Mouse (Mus musculus) lung, embryonic 16.5 days (tissue): ENCODE measurements around the gene Ift43. TPM values are rescaled to one million over a fixed set of nuclear protein-coding genes. Genes with fewer than 3 reads are reported as not detected.

Source experiments
- ATAC-seq: fragments of 200-750 bp; cut with Nextera tagmentation; 2 replicates; pipeline ENCODE4 v1.8.0; 2017; ENCODE audit warnings: low read depth, mild to moderate bottlenecking, moderate library complexity
- H3K27ac ChIP-seq: fragments of 300-500 bp; sonication (generic); 2 replicates; pipeline ENCODE4 v1.5.1; 2014; ENCODE audit warnings: mild to moderate bottlenecking, control low read depth, low read length
- H3K27me3 ChIP-seq: fragments of 300-500 bp; sonication (generic); 2 replicates; pipeline ENCODE4 v1.6.1; 2014; ENCODE audit warnings: low read depth, low read length, mixed read lengths; ENCODE audit not compliant: control insufficient read depth, insufficient read depth
- H3K36me3 ChIP-seq: fragments of 300-500 bp; sonication (generic); 2 replicates; pipeline ENCODE4 v1.6.1; 2014; ENCODE audit warnings: low read length; ENCODE audit not compliant: control insufficient read depth, insufficient read depth
- H3K4me1 ChIP-seq: fragments of 300-500 bp; sonication (generic); replicated peaks from 2 replicates; pipeline ENCODE4 v1.6.1; 2014; ENCODE audit warnings: low read length, mixed read lengths; ENCODE audit not compliant: control insufficient read depth, insufficient read depth
- H3K4me2 ChIP-seq: fragments of 300-500 bp; sonication (generic); 2 replicates; pipeline ENCODE4 v1.6.1; 2014; ENCODE audit warnings: low read depth, low read length, control low read depth
- H3K4me3 ChIP-seq: fragments of 300-500 bp; sonication (generic); 2 replicates; pipeline ENCODE4 v1.5.1; 2014; ENCODE audit warnings: mild to moderate bottlenecking, low read length, control low read depth
- H3K9ac ChIP-seq: fragments of 300-500 bp; sonication (generic); 2 replicates; pipeline ENCODE4 v1.6.1; 2014; ENCODE audit warnings: low read length, control low read depth
- H3K9me3 ChIP-seq: fragments of 300-500 bp; sonication (generic); 2 replicates; pipeline ENCODE4 v1.6.1; 2016; ENCODE audit warnings: low read length; ENCODE audit not compliant: control insufficient read depth
- WGBS: fragments of 180-500 bp; shearing (Covaris S2); extraction: QIAGEN DNeasy Blood & Tissue Kit; methylation state at CpG from one replicate; pipeline ENCODE4 v1.1.7; 2014; 5-methylcytosine and 5-hydroxymethylcytosine counted together
- polyA plus RNA-seq: library from polyadenylated mRNA; unstranded; fragments of >200 nt; fragmentation: Nextera tagmentation; extraction: Ambion mirVana; gene quantifications from 2 replicates; pipeline ENCODE4 v1.2.1, GENCODE M21; 2015

The Ift43 gene
- polyA plus RNA-seq, 1 experiment from 2014 or later: 106 TPM

- Histone ChIP-seq H3K4me2 (no peak overlapping the region), H3K4me3 (no peak overlapping the region), H3K9ac (no peak overlapping the region), H3K27ac (no peak overlapping the region), H3K27me3 (no peaks in the 10 kb centered on the region), H3K4me1 (peaks cover 20% of the 10 kb centered on the region), H3K9me3 (no peaks in the 10 kb centered on the region), H3K36me3 (no peaks in the 10 kb centered on the region)
- 81% methylated on average over 9 of the region's 10 CpGs for WGBS
- no peak for ATAC-seq
Observed at GRCm38 (mm10) chr12:86105546-86105945, 23.2 kb downstream of the Ift43 start.

GRCm38 (mm10) chr12:86106086-86106485 is 23.7 kb downstream of the Ift43 start:
- Histone ChIP-seq H3K9me3 (no peaks in the 10 kb centered on the region), H3K36me3 (no peaks in the 10 kb centered on the region), H3K27me3 (no peaks in the 10 kb centered on the region), H3K9ac (no peak overlapping the region), H3K4me1 (peaks cover 20% of the 10 kb centered on the region), H3K4me2 (no peak overlapping the region), H3K27ac (no peak overlapping the region), H3K4me3 (no peak overlapping the region)
- ATAC-seq: no peak
- WGBS: 92% methylated on average over 9 of the region's 9 CpGs

GRCm38 (mm10) chr12:86107645-86108044 is 25.3 kb downstream of the Ift43 start:
- H3K27ac ChIP-seq: no peak overlapping the region
- no peak overlapping the region for H3K4me2 ChIP-seq
- ATAC-seq: no peak
- no peak overlapping the region for H3K4me3 ChIP-seq
- no peaks in the 10 kb centered on the region for H3K36me3 ChIP-seq
- WGBS: 70% methylated on average over 7 of the region's 7 CpGs
- no peaks in the 10 kb centered on the region for H3K9me3 ChIP-seq
- H3K4me1 ChIP-seq: peaks cover 20% of the 10 kb centered on the region
- H3K9ac ChIP-seq: no peak overlapping the region
- no peaks in the 10 kb centered on the region for H3K27me3 ChIP-seq

- no peak for ATAC-seq
- Histone ChIP-seq H3K9ac (no peak overlapping the region), H3K27me3 (no peaks in the 10 kb centered on the region), H3K4me1 (peaks cover 6% of the 10 kb centered on the region), H3K4me2 (no peak overlapping the region), H3K9me3 (no peaks in the 10 kb centered on the region), H3K36me3 (no peaks in the 10 kb centered on the region), H3K27ac (no peak overlapping the region), H3K4me3 (no peak overlapping the region)
- WGBS: 78% methylated on average over 4 of the region's 4 CpGs
Observed at GRCm38 (mm10) chr12:86109531-86109930, 27.2 kb downstream of the Ift43 start.

GRCm38 (mm10) chr12:86110637-86111036 is 28.3 kb downstream of the Ift43 start:
- no peaks in the 10 kb centered on the region for H3K27me3 ChIP-seq
- WGBS: 98% methylated on average over 2 of the region's 2 CpGs

GRCm38 (mm10) chr12:86116295-86116835 is 34.0 kb downstream of the Ift43 start:
- Histone ChIP-seq H3K9ac (no peak overlapping the region), H3K9me3 (no peaks in the 10 kb centered on the region), H3K4me2 (no peak overlapping the region), H3K27ac (no peak overlapping the region), H3K36me3 (no peaks in the 10 kb centered on the region), H3K4me1 (no peaks in the 10 kb centered on the region), H3K27me3 (no peaks in the 10 kb centered on the region), H3K4me3 (no peak overlapping the region)
- 75% methylated on average over 15 of the region's 15 CpGs for WGBS
- ATAC-seq: no peak

More at GRCm38 (mm10) chr12:86110637-86111036, 28.3 kb downstream of the Ift43 start:
- no peak overlapping the region for H3K9ac ChIP-seq
- no peak overlapping the region for H3K4me2 ChIP-seq
- H3K4me1 ChIP-seq: no peaks in the 10 kb centered on the region
- no peak for ATAC-seq
- no peak overlapping the region for H3K4me3 ChIP-seq
- H3K36me3 ChIP-seq: no peaks in the 10 kb centered on the region
- no peaks in the 10 kb centered on the region for H3K9me3 ChIP-seq
- no peak overlapping the region for H3K27ac ChIP-seq

GRCm38 (mm10) chr12:86124016-86124415 is 41.7 kb downstream of the Ift43 start:
- Histone ChIP-seq H3K9me3 (no peaks in the 10 kb centered on the region), H3K36me3 (no peaks in the 10 kb centered on the region), H3K9ac (no peak overlapping the region), H3K27me3 (no peaks in the 10 kb centered on the region), H3K4me2 (no peak overlapping the region), H3K4me3 (no peak overlapping the region), H3K27ac (no peak overlapping the region), H3K4me1 (peaks cover 3% of the 10 kb centered on the region; the same call in 1 of the 2 replicates)
- WGBS: 83% methylated on average over 6 of the region's 6 CpGs
- no peak for ATAC-seq

- WGBS: 27% methylated on average over 6 of the region's 6 CpGs
- no peaks in the 10 kb centered on the region for H3K36me3 ChIP-seq
- H3K9ac ChIP-seq: no peak overlapping the region
- H3K4me1 ChIP-seq: peaks cover 8% of the 10 kb centered on the region; the same call in 1 of the 2 replicates
- H3K4me3 ChIP-seq: no peak overlapping the region
- H3K9me3 ChIP-seq: no peaks in the 10 kb centered on the region
- no peak overlapping the region for H3K27ac ChIP-seq
- H3K27me3 ChIP-seq: no peaks in the 10 kb centered on the region
- H3K4me2 ChIP-seq: no peak overlapping the region
- no peak for ATAC-seq
Observed at GRCm38 (mm10) chr12:86128122-86128521, 45.8 kb downstream of the Ift43 start.

- Histone ChIP-seq H3K27ac (no peak overlapping the region), H3K9me3 (no peaks in the 10 kb centered on the region), H3K4me2 (no peak overlapping the region), H3K4me3 (no peak overlapping the region), H3K4me1 (peaks cover 8% of the 10 kb centered on the region; the same call in 1 of the 2 replicates), H3K27me3 (no peaks in the 10 kb centered on the region), H3K36me3 (no peaks in the 10 kb centered on the region), H3K9ac (no peak overlapping the region)
- 78% methylated on average over 8 of the region's 8 CpGs for WGBS
- ATAC-seq: no peak
Observed at GRCm38 (mm10) chr12:86129005-86129404, 46.7 kb downstream of the Ift43 start.

- H3K9me3 ChIP-seq: no peaks in the 10 kb centered on the region
- no peaks in the 10 kb centered on the region for H3K36me3 ChIP-seq
- H3K4me1 ChIP-seq: peaks cover 8% of the 10 kb centered on the region; the same call in 1 of the 2 replicates
- no peak overlapping the region for H3K4me3 ChIP-seq
- H3K9ac ChIP-seq: no peak overlapping the region
- no peak overlapping the region for H3K27ac ChIP-seq
- no peak overlapping the region for H3K4me2 ChIP-seq
- no peaks in the 10 kb centered on the region for H3K27me3 ChIP-seq
- no peak for ATAC-seq
- WGBS: 42% methylated on average over 10 of the region's 10 CpGs
Observed at GRCm38 (mm10) chr12:86129696-86130095, 47.4 kb downstream of the Ift43 start.
